Mouse (Mus musculus): ENCODE data around the gene Klf9. TPM values are rescaled to one million over a fixed set of nuclear protein-coding genes. Genes with fewer than 3 reads are reported as not detected.

Gene Klf9
- 2.6 and 2.8 TPM in 2 replicates for polyA plus RNA-seq (2016; fragmentation: Nextera tagmentation; extraction: Ambion mirVana)

- Histone ChIP-seq H3K27ac (no peak within 1 kb of the TSS), H3K9ac (peak within 1 kb of the TSS; percentile 60), H3K27me3 (peaks cover 43% of the 10 kb centered on the region), H3K36me3 (no peaks in the 10 kb centered on the region), H3K9me3 (no peaks in the 10 kb centered on the region), H3K4me1 (peaks cover 21% of the 10 kb centered on the region), H3K4me2 (replicated peaks) (peak within 1 kb of the TSS; percentile 96), H3K4me3 (peak within 1 kb of the TSS; percentile 62)
- peak; percentile 94 for ATAC-seq (ENCODE audit: insufficient number of reproducible peaks, insufficient read depth, low FRiP score, low TSS enrichment)
- WGBS: under 1% methylated on average over 52 of the region's 52 CpGs
Measured at GRCm38 (mm10) chr19:23140689-23141317, at the start of gene Klf9. TSS of gene Klf9 (plus strand) at chr19:23141226.

- no peaks in the 10 kb centered on the region for H3K4me1 ChIP-seq
- no peak overlapping the region for H3K4me2 ChIP-seq (replicated peaks)
- H3K36me3 ChIP-seq: no peaks in the 10 kb centered on the region
- H3K9me3 ChIP-seq: no peaks in the 10 kb centered on the region
- no peak overlapping the region for H3K27ac ChIP-seq
- no peak overlapping the region for H3K9ac ChIP-seq
- WGBS: 78% methylated on average over 4 of the region's 4 CpGs
- no peak for ATAC-seq (ENCODE audit: insufficient number of reproducible peaks, insufficient read depth, low FRiP score, low TSS enrichment)
- no peaks in the 10 kb centered on the region for H3K27me3 ChIP-seq
- no peak overlapping the region for H3K4me3 ChIP-seq
Measured at GRCm38 (mm10) chr19:23091586-23091985, 49.4 kb upstream of the Klf9 start.

- 78% methylated on average over 5 of the region's 5 CpGs for WGBS
Measured at GRCm38 (mm10) chr19:23093548-23093947, 47.5 kb upstream of the Klf9 start.

GRCm38 (mm10) chr19:23094906-23095305 is 46.1 kb upstream of the Klf9 start:
- Histone ChIP-seq H3K9ac (no peak overlapping the region), H3K27ac (no peak overlapping the region), H3K4me3 (no peak overlapping the region), H3K36me3 (no peaks in the 10 kb centered on the region), H3K4me2 (replicated peaks) (no peak overlapping the region), H3K4me1 (no peaks in the 10 kb centered on the region), H3K9me3 (no peaks in the 10 kb centered on the region), H3K27me3 (no peaks in the 10 kb centered on the region)
- ATAC-seq (ENCODE audit: insufficient number of reproducible peaks, insufficient read depth, low FRiP score, low TSS enrichment): no peak
- 67% methylated on average over 3 of the region's 3 CpGs for WGBS

More at GRCm38 (mm10) chr19:23093548-23093947, 47.5 kb upstream of the Klf9 start:
- Histone ChIP-seq H3K4me2 (replicated peaks) (no peak overlapping the region), H3K9ac (no peak overlapping the region), H3K27me3 (no peaks in the 10 kb centered on the region), H3K9me3 (no peaks in the 10 kb centered on the region), H3K4me1 (no peaks in the 10 kb centered on the region), H3K4me3 (no peak overlapping the region), H3K36me3 (no peaks in the 10 kb centered on the region), H3K27ac (no peak overlapping the region)
- no peak for ATAC-seq (ENCODE audit: insufficient number of reproducible peaks, insufficient read depth, low FRiP score, low TSS enrichment)

- no peaks in the 10 kb centered on the region for H3K36me3 ChIP-seq
- H3K4me2 ChIP-seq (replicated peaks): no peak overlapping the region
- no peaks in the 10 kb centered on the region for H3K27me3 ChIP-seq
- H3K9ac ChIP-seq: no peak overlapping the region
- no peak overlapping the region for H3K4me3 ChIP-seq
- H3K27ac ChIP-seq: no peak overlapping the region
- ATAC-seq (ENCODE audit: insufficient number of reproducible peaks, insufficient read depth, low FRiP score, low TSS enrichment): no peak
- no peaks in the 10 kb centered on the region for H3K9me3 ChIP-seq
- H3K4me1 ChIP-seq: no peaks in the 10 kb centered on the region
- WGBS: 87% methylated on average over 5 of the region's 5 CpGs
Measured at GRCm38 (mm10) chr19:23106859-23107258, 34.2 kb upstream of the Klf9 start.

- Histone ChIP-seq H3K27ac (no peak overlapping the region), H3K36me3 (no peaks in the 10 kb centered on the region), H3K27me3 (no peaks in the 10 kb centered on the region), H3K9me3 (no peaks in the 10 kb centered on the region), H3K4me2 (replicated peaks) (no peak overlapping the region), H3K4me1 (no peaks in the 10 kb centered on the region), H3K9ac (no peak overlapping the region), H3K4me3 (no peak overlapping the region)
- ATAC-seq (ENCODE audit: insufficient number of reproducible peaks, insufficient read depth, low FRiP score, low TSS enrichment): no peak
- WGBS: 64% methylated on average over 2 of the region's 2 CpGs
Measured at GRCm38 (mm10) chr19:23107335-23107734, 33.7 kb upstream of the Klf9 start.

GRCm38 (mm10) chr19:23121875-23122274 is 19.2 kb upstream of the Klf9 start:
- Histone ChIP-seq H3K9ac (no peak overlapping the region), H3K27ac (no peak overlapping the region), H3K27me3 (no peaks in the 10 kb centered on the region; the same call in 1 of the 2 replicates), H3K4me2 (replicated peaks) (no peak overlapping the region), H3K36me3 (no peaks in the 10 kb centered on the region), H3K4me3 (no peak overlapping the region), H3K4me1 (no peaks in the 10 kb centered on the region), H3K9me3 (no peaks in the 10 kb centered on the region)
- 31% methylated on average over 10 of the region's 10 CpGs for WGBS
- no peak for ATAC-seq (ENCODE audit: insufficient number of reproducible peaks, insufficient read depth, low FRiP score, low TSS enrichment)

- no peak for ATAC-seq (ENCODE audit: insufficient number of reproducible peaks, insufficient read depth, low FRiP score, low TSS enrichment)
- no peaks in the 10 kb centered on the region; the same call in 1 of the 2 replicates for H3K27me3 ChIP-seq
- no peak overlapping the region for H3K4me3 ChIP-seq
- H3K27ac ChIP-seq: no peak overlapping the region
- WGBS: 81% methylated on average over 7 of the region's 7 CpGs
- H3K36me3 ChIP-seq: no peaks in the 10 kb centered on the region
- H3K9ac ChIP-seq: no peak overlapping the region
- H3K9me3 ChIP-seq: no peaks in the 10 kb centered on the region
- no peaks in the 10 kb centered on the region for H3K4me1 ChIP-seq
- no peak overlapping the region for H3K4me2 ChIP-seq (replicated peaks)
Measured at GRCm38 (mm10) chr19:23124023-23124550, 16.9 kb upstream of the Klf9 start.

- H3K9ac ChIP-seq: no peak overlapping the region
- ATAC-seq (ENCODE audit: insufficient number of reproducible peaks, insufficient read depth, low FRiP score, low TSS enrichment): no peak
- H3K9me3 ChIP-seq: no peaks in the 10 kb centered on the region
- H3K4me1 ChIP-seq: no peaks in the 10 kb centered on the region
- H3K4me3 ChIP-seq: no peak overlapping the region
- no peaks in the 10 kb centered on the region; the same call in 1 of the 2 replicates for H3K27me3 ChIP-seq
- WGBS: 73% methylated on average over 9 of the region's 9 CpGs
- H3K27ac ChIP-seq: no peak overlapping the region
- no peak overlapping the region for H3K4me2 ChIP-seq (replicated peaks)
- no peaks in the 10 kb centered on the region for H3K36me3 ChIP-seq
Measured at GRCm38 (mm10) chr19:23125227-23126150, 15.5 kb upstream of the Klf9 start.

- no peak overlapping the region for H3K4me3 ChIP-seq
- no peak overlapping the region for H3K9ac ChIP-seq
- H3K27ac ChIP-seq: no peak overlapping the region
- no peaks in the 10 kb centered on the region for H3K36me3 ChIP-seq
- H3K4me2 ChIP-seq (replicated peaks): no peak overlapping the region
- H3K9me3 ChIP-seq: no peaks in the 10 kb centered on the region
- no peak for ATAC-seq (ENCODE audit: insufficient number of reproducible peaks, insufficient read depth, low FRiP score, low TSS enrichment)
- H3K27me3 ChIP-seq: peaks cover 27% of the 10 kb centered on the region
- 95% methylated on average over 2 of the region's 2 CpGs for WGBS
- peaks cover 10% of the 10 kb centered on the region; the same call in 1 of the 2 replicates for H3K4me1 ChIP-seq
Measured at GRCm38 (mm10) chr19:23129908-23130307, 11.1 kb upstream of the Klf9 start.

GRCm38 (mm10) chr19:23132106-23132635 is 8.9 kb upstream of the Klf9 start:
- ATAC-seq (ENCODE audit: insufficient number of reproducible peaks, insufficient read depth, low FRiP score, low TSS enrichment): no peak
- Histone ChIP-seq H3K9ac (no peak overlapping the region), H3K4me3 (no peak overlapping the region), H3K36me3 (no peaks in the 10 kb centered on the region), H3K27ac (no peak overlapping the region), H3K9me3 (no peaks in the 10 kb centered on the region), H3K27me3 (peaks cover 37% of the 10 kb centered on the region), H3K4me2 (replicated peaks) (no peak overlapping the region), H3K4me1 (peaks cover 26% of the 10 kb centered on the region)
- WGBS: 56% methylated on average over 3 of the region's 3 CpGs
